17 mouse cellular contexts compared by ENCODE assay signal in the genomic region with DNA sequence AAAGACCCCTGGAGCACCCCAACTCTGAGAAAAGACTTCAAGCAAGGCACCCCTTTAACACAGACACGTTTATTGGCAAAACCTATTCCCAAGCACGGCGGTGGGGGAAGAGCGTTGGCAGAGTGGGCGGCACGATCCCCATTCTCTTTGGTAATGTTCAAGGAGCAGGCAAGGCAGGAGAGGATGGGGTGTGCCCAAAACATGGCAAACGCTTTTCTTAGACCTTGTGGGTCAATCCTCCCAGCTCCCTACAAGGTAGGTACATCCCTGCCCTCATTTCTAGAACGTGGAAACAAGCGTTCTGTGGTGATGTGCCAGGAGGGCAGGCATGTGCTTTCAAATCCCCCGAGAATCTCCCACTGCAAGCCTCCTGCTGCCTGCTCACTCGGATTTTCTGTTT. TPM values are rescaled to one million over a fixed set of nuclear protein-coding genes. Genes with fewer than 3 reads are reported as not detected.
"Had no signal": no experiment of that assay in that cellular context is flagged by ENCODE, and none has a peak within 500 bp of the region (broad histone marks: within the 10 kb centered on the region; RNA-seq: fewer than 3 reads in every experiment).

No protein-coding gene starts in this region.

- H3K27me3 ChIP-seq: intestine, embryonic 15.5 days had no signal

- H3K36me3 ChIP-seq: intestine, embryonic 15.5 days; kidney, embryonic 15.5 days; limb, embryonic 15.5 days; midbrain, embryonic 10.5 days; neural tube, embryonic 15.5 days had no signal

- H3K4me3 ChIP-seq: intestine, embryonic 15.5 days; kidney, embryonic 15.5 days; limb, embryonic 15.5 days; midbrain, embryonic 10.5 days; myocyte; neural tube, embryonic 15.5 days had no signal

- H3K9ac ChIP-seq: intestine, embryonic 15.5 days; kidney, embryonic 15.5 days; limb, embryonic 15.5 days; lung, embryonic 14.5 days; neural tube, embryonic 15.5 days had no signal

- H3K4me1 ChIP-seq: intestine, embryonic 15.5 days; midbrain, embryonic 10.5 days; neural tube, embryonic 15.5 days had no signal

- H3K9me3 ChIP-seq: intestine, embryonic 15.5 days; kidney, embryonic 15.5 days; limb, embryonic 15.5 days; midbrain, embryonic 10.5 days; neural tube, embryonic 15.5 days had no signal

- DNase-seq: kidney, adult 2 months; kidney, postnatal 14 days; lung, embryonic 14.5 days; lung, postnatal 10 days; lung, postnatal 4 days; midbrain, embryonic 14.5 days; right cerebral cortex, adult 18-20 months; right cerebral cortex, postnatal 4 days; thymus, adult 2 months; thymus, postnatal 25 days had no signal

- H3K4me2 ChIP-seq: intestine, embryonic 15.5 days; kidney, embryonic 15.5 days; limb, embryonic 15.5 days; lung, embryonic 14.5 days; neural tube, embryonic 15.5 days had no signal

- H3K27ac ChIP-seq: intestine, embryonic 15.5 days; kidney, embryonic 15.5 days; limb, embryonic 15.5 days; midbrain, embryonic 10.5 days; neural tube, embryonic 15.5 days had no signal

RNA-seq across cellular contexts. Expression of a gene that starts 17.2 kb away (rescaled TPM):
- polyA plus RNA-seq: myocyte had no signal

RNA-seq across cellular contexts. Expression of a gene that starts 44.4 kb away (rescaled TPM):
- total RNA-seq: megakaryocyte, adult 5-6 weeks had no signal
